Mouse (Mus musculus): ENCODE data around the gene Nxph4. TPM values are rescaled to one million over a fixed set of nuclear protein-coding genes. Genes with fewer than 3 reads are reported as not detected.

Gene Nxph4
- polyA plus RNA-seq, 1 experiment from 2014 or later: 78.8 TPM

DNA sequence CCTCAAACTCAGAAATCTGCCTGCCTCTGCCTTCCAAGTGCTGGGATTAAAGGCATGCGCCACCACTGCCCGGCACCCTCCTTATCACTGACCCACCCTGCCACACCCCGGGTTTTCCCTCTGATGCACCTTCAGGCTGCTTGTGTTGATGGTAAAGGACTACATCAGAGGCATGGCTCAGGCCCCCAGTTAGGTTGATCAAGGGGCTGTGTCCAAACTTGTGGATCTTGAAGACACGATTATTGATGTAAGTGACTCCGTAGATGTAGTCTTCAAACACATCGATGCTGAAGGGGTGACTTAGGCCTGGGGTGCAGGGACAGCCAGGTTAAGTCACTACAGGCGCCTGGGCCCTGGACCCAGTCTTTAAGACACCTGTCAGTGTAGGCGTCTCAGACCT is 7.2 kb upstream of the Nxph4 start:
- H3K9me3 ChIP-seq: no peaks in the 10 kb centered on the region
- no peaks in the 10 kb centered on the region for H3K27me3 ChIP-seq
- H3K36me3 ChIP-seq: peaks cover 83% of the 10 kb centered on the region
- no peak for ATAC-seq
- no peak overlapping the region for H3K9ac ChIP-seq (replicated peaks)
- H3K4me1 ChIP-seq (replicated peaks): peaks cover 21% of the 10 kb centered on the region
- WGBS: 97% methylated on average over 8 of the region's 8 CpGs
- no peak overlapping the region; the same call in 1 of the 2 replicates for H3K27ac ChIP-seq
- H3K4me2 ChIP-seq (replicated peaks): no peak overlapping the region
- H3K4me3 ChIP-seq (replicated peaks): no peak overlapping the region

DNA sequence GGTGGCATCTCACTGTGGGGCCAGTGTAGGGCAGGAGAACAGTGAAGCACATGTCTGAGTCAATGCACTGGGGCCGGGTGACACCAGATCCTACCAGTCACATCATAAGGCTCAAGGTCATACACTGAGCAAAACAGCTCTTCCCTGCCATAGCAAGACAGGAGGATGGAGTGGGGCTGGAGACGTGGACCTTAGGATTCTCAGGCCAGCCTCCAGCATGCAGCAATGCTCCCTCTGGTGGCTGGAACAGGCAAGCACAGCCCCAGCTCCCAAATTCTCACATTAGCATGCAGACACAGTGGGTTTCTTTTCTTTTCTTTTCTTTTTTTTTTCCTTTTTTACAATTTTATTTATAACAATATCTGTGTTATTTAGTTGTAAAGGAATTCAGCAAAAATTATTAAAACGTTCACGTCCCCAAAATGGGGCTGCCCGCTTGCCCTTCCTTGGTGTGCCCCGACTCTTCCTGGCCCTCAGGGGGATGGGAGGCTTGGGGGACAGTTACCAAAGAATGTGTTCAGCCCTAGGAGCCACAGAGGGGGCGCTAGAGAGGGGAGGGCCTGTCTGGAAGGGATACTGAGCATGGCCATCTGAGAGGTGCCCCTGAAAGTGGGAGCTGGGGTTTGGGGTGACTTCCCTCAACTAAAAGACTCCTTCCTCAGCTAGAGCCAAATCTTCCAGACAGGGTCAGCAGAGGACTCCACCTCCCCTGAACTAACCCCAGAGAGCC is 3.7 kb upstream of the Nxph4 start:
- WGBS: 22% methylated on average over 7 of the region's 7 CpGs
- peak; percentile 57 for ATAC-seq
- Histone ChIP-seq H3K4me2 (replicated peaks) (no peak overlapping the region), H3K36me3 (peaks cover 49% of the 10 kb centered on the region), H3K9me3 (no peaks in the 10 kb centered on the region), H3K9ac (replicated peaks) (no peak overlapping the region), H3K4me3 (replicated peaks) (no peak overlapping the region), H3K4me1 (replicated peaks) (peaks cover 56% of the 10 kb centered on the region), H3K27me3 (peaks cover 33% of the 10 kb centered on the region), H3K27ac (peak overlapping the region; percentile 67; the same call in 1 of the 2 replicates)

DNA sequence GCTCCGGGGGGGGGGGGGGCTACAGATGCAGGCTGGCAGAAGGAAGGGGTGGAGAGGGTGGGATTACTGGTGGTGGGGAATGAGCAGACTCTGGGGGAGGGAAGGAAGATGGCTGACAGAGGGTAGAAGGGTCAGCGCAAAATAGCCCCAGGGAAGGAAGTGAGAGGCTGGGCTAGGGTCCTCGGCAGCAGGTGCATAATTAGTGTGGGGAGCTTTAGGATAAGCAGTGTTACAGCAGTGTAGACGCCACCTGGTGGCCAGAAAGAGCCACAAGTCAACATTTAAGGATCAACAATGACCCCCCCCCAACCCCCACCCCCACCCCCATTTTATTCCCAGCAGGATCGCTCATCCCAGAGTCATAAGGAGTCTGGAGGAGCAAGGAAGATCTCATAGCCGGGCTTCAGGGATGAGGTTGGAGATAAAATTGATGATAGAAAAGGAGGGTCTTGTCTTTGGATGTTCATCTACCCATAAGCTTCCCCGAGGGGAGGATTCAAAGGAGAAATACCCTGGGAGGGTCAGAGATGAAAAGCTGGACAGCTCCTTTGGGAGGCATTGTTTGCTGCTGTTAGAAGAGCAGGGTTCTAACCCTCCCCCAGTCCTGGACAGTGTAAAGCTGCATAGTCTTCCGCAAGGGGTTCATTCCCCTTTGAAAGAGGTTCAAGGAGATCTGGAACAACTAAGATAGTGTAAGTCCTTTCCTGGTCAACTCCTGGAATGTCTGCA is 2.4 kb upstream of the Nxph4 start:
- Histone ChIP-seq H3K4me2 (replicated peaks) (peak overlapping the region; percentile 13), H3K36me3 (peaks cover 36% of the 10 kb centered on the region), H3K4me1 (replicated peaks) (peaks cover 54% of the 10 kb centered on the region), H3K27me3 (peaks cover 45% of the 10 kb centered on the region), H3K27ac (peak overlapping the region; percentile 74), H3K9me3 (no peaks in the 10 kb centered on the region), H3K9ac (replicated peaks) (no peak overlapping the region), H3K4me3 (replicated peaks) (no peak overlapping the region)
- ATAC-seq: peak; percentile 59
- WGBS: 6% methylated on average over 8 of the region's 8 CpGs

DNA sequence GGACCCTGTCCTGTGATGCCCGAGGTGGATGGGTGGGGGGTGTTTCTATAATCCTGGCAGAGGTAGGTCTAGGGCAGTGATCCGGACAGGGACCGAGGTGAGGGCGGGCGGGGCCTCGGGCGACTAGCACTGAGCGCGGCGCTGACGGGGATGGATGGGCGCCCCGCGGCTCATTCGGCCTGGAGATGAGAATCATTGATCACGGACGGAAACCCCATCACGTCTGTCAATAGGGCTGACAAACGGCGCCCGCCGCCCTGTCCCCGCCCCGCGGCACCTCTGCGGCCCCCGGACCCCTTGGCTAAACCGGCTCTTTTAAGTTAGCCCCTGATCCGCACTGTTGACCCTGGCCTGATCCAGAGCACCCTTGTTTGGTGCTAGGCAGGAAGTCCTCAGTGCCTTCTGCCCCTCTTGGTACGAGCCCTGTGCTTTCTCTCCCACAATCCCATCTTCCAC is 598 bp upstream of the Nxph4 start:
- Histone ChIP-seq H3K4me3 (replicated peaks) (peak overlapping the region; percentile 58), H3K36me3 (peaks cover 18% of the 10 kb centered on the region), H3K9ac (replicated peaks) (peak overlapping the region; percentile 80), H3K9me3 (no peaks in the 10 kb centered on the region), H3K27ac (peak overlapping the region; percentile 74), H3K4me2 (replicated peaks) (peak overlapping the region; percentile 78), H3K27me3 (peaks cover 63% of the 10 kb centered on the region), H3K4me1 (replicated peaks) (peaks cover 72% of the 10 kb centered on the region)
- ATAC-seq: 0 out of 2 replicates have a peak, but pooled peaks have one; percentile 7
- 1% methylated on average over 23 of the region's 30 CpGs for WGBS

DNA sequence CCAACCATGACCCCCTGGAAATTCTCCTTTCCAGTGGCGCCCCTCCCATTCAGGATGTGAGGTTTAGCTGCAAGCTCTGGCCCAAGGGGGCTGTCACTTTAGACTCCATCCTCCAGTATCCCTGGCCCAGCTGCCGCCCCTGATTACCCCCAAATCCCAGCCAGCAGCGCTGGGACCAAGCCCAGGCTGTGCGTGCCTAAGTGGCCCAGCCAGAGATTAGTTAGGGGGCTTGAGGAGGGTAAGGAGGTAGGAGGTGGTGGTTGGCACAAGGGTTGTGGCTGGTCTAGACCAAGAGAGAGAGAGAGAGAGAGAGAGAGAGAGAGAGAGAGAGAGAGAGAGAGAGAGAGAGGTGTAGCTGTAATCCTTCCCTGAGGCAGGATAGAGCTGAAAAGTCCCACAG is 2.8 kb downstream of the Nxph4 start:
- H3K4me2 ChIP-seq (replicated peaks): peak overlapping the region; percentile 78
- H3K27ac ChIP-seq: peak overlapping the region; percentile 83
- H3K27me3 ChIP-seq: peaks cover 97% of the 10 kb centered on the region
- peak overlapping the region; percentile 59 for H3K9ac ChIP-seq (replicated peaks)
- peak overlapping the region; percentile 58 for H3K4me3 ChIP-seq (replicated peaks)
- peak; percentile 8; the same call in 1 of the 2 replicates for ATAC-seq
- no peaks in the 10 kb centered on the region for H3K36me3 ChIP-seq
- peaks cover 95% of the 10 kb centered on the region for H3K4me1 ChIP-seq (replicated peaks)
- H3K9me3 ChIP-seq: no peaks in the 10 kb centered on the region
- WGBS: 2% methylated on average over 4 of the region's 4 CpGs

DNA sequence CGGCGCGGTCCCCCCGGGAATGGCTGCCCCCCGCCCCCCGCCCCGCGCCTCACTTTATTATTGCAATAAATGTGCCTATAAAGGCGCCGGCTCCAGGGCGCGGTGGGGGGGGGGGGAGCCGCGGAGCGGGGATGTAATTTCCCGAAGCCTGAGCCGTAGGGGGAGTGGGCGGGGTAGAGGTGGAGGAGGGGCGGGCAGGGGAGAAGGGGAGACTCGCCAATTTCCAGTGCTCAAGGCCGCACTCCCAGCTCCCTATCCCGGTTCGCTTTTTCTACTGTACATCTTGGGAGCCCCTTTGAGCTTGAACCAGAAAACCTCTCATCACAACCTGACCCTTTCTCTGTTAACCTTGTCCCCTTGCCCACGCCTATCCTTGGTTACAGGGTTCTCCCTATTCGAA is 3.4 kb downstream of the Nxph4 start:
- under 1% methylated on average over 24 of the region's 25 CpGs for WGBS
- H3K27ac ChIP-seq: peak overlapping the region; percentile 83
- H3K9me3 ChIP-seq: no peaks in the 10 kb centered on the region
- H3K4me2 ChIP-seq (replicated peaks): peak overlapping the region; percentile 78
- H3K27me3 ChIP-seq: peaks cover 100% of the 10 kb centered on the region
- no peaks in the 10 kb centered on the region for H3K36me3 ChIP-seq
- no peak for ATAC-seq
- H3K4me3 ChIP-seq (replicated peaks): peak overlapping the region; percentile 58
- H3K4me1 ChIP-seq (replicated peaks): peaks cover 95% of the 10 kb centered on the region
- H3K9ac ChIP-seq (replicated peaks): peak overlapping the region; percentile 59

DNA sequence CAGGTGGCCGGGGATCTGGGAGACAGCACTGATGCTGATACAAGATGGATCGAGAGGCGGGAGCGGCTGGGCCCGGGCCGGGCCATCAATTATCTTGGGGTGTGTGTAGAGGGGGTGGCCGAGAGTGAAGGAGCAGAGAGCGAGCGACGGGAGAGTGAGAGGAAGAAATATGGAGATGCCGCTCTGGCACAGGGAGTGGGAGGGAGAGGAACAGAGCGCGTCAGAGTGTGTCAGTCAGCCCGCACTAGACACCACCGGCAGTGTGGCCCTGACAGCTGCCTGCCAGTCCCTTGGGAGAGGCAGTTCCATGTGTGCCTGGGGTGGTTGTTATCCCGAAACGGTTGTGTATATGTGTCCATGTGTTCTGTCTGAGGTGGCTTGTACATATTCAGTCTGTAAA is 6.9 kb downstream of the Nxph4 start:
- peak overlapping the region; percentile 83 for H3K27ac ChIP-seq
- peak overlapping the region; percentile 21 for H3K4me3 ChIP-seq (replicated peaks)
- WGBS: 2% methylated on average over 17 of the region's 17 CpGs
- H3K36me3 ChIP-seq: no peaks in the 10 kb centered on the region
- H3K4me2 ChIP-seq (replicated peaks): peak overlapping the region; percentile 78
- H3K27me3 ChIP-seq: peaks cover 89% of the 10 kb centered on the region
- peak; percentile 21 for ATAC-seq
- H3K9me3 ChIP-seq: no peaks in the 10 kb centered on the region
- peaks cover 82% of the 10 kb centered on the region for H3K4me1 ChIP-seq (replicated peaks)
- peak overlapping the region; percentile 54 for H3K9ac ChIP-seq (replicated peaks)

DNA sequence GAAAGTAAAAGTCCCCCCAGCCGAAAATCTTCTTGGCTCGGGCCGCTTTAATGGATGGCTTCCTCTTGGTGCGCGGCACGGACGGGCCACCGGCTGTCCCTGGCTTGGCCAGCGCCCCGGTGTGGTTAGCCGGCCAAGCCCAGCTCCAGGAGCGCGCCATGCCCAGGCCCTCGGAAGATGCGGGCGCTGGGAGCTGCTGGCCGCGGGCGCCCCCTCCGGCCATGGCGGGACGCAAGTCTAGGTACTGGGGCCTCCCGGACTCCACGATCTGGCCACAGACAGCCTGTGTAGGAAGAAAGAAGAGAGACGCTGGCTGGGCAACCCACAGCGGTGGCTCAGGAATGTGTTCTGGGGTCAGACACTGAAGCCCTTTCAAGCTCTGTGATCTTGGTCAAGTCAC is 7.7 kb downstream of the Nxph4 start:
- Histone ChIP-seq H3K36me3 (no peaks in the 10 kb centered on the region), H3K27ac (peak overlapping the region; percentile 83), H3K4me2 (replicated peaks) (peak overlapping the region; percentile 78), H3K4me3 (replicated peaks) (peak overlapping the region; percentile 21), H3K9me3 (no peaks in the 10 kb centered on the region), H3K9ac (replicated peaks) (peak overlapping the region; percentile 54; the same call in 1 of the 2 replicates), H3K27me3 (peaks cover 81% of the 10 kb centered on the region), H3K4me1 (replicated peaks) (peaks cover 82% of the 10 kb centered on the region)
- ATAC-seq: no peak
- WGBS: under 1% methylated on average over 26 of the region's 26 CpGs

DNA sequence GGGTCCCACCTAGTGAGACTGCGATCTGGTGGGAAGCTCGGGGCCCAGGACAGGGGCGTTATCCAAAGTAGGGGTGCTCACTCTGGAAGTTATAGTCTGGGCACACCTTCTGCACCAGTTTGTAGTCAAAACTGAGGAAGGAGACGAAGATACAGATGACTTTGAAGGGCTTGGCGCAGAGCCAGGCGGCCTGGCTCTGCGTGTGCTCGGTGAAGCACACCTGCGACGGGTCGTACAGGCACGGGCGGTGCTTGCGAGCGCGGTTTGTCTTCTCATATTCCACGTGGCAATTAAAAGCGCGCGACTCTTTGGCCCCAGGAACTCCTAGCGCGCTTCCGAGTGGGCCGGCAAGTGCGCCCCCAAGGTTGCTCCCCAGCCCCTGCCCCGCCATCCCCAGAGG is 8.3 kb downstream of the Nxph4 start:
- WGBS: 2% methylated on average over 26 of the region's 26 CpGs
- no peak for ATAC-seq
- no peaks in the 10 kb centered on the region for H3K36me3 ChIP-seq
- H3K4me3 ChIP-seq (replicated peaks): peak overlapping the region; percentile 21
- peak overlapping the region; percentile 44 for H3K9ac ChIP-seq (replicated peaks)
- H3K9me3 ChIP-seq: no peaks in the 10 kb centered on the region
- H3K4me2 ChIP-seq (replicated peaks): peak overlapping the region; percentile 78
- peak overlapping the region; percentile 83; the same call in 1 of the 2 replicates for H3K27ac ChIP-seq
- H3K4me1 ChIP-seq (replicated peaks): peaks cover 82% of the 10 kb centered on the region
- H3K27me3 ChIP-seq: peaks cover 74% of the 10 kb centered on the region

DNA sequence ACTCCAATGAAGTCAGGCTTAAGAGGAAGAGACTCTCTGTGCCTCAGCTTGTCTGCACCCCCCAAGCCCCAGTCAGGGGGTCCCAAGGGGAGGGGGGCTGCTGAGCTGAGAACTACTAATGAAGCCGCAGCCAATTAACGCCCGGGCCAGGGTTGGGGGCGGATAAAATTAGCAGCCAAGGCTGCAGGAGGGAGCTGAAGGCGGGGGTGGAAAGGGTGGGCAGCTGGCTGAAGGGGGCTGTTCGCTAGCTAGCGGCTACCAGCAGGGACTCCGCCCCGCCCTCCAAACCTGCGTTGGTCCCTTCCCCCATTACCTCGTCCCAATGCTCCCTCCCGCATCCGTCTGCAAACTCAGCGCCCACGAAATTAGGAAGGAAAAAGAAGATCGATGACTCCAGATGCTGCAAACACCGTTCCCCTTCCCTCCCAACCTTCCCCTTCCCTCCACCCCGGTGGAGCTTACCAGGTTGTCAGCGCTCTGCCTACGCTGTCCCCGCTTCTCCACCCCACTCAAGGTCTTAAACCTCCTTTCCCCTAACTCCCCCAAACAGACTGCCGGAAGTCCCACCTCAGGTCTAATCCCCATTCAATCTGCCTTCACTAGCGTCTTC is 9.6 kb downstream of the Nxph4 start:
- Histone ChIP-seq H3K36me3 (0 out of 2 replicates have a peak, but pooled peaks cover 4% of the 10 kb centered on the region), H3K4me3 (replicated peaks) (peak overlapping the region; percentile 21), H3K9ac (replicated peaks) (peak overlapping the region; percentile 32), H3K4me2 (replicated peaks) (peak overlapping the region; percentile 78), H3K27me3 (peaks cover 69% of the 10 kb centered on the region), H3K9me3 (no peaks in the 10 kb centered on the region), H3K27ac (peak overlapping the region; percentile 27), H3K4me1 (replicated peaks) (peaks cover 76% of the 10 kb centered on the region)
- 1% methylated on average over 23 of the region's 23 CpGs for WGBS
- ATAC-seq: no peak

DNA sequence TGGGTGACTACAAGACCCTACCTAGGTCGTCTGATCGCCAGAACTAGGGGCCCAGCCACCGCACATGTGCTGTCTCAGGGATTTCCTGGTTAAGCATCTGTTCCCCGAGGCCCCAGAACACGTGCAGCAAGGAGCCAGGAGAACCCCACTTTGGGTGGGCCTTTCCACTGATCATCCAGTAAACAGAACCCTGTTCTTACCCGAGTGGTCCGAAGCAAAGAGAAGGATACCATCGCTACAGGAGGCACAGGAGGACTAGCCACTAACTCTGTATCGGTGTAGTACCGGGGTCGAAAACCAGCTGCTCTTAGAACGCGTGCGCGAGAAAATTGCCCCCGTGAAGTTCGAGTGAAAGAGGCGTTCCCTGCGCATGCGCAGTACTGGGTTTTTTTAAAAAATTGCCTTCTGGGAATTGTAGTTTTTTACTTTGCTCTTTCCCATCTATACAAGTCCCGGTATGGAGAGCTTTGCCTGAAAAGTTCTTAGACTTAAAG is 12.2 kb downstream of the Nxph4 start, which contains the start of gene Shmt2:
Gene Shmt2 (minus strand): TSS at position 357 of the 494 bp plus-strand sequence.
- H3K9me3 ChIP-seq: no peaks in the 10 kb centered on the region
- H3K4me3 ChIP-seq (replicated peaks): peak within 1 kb of the TSS; percentile 54
- under 1% methylated on average over 21 of the region's 21 CpGs for WGBS
- peaks cover 55% of the 10 kb centered on the region for H3K4me1 ChIP-seq (replicated peaks)
- no peak within 1 kb of the TSS for H3K27ac ChIP-seq
- H3K4me2 ChIP-seq (replicated peaks): peak within 1 kb of the TSS; percentile 85
- peaks cover 60% of the 10 kb centered on the region for H3K27me3 ChIP-seq
- peak; percentile 65 for ATAC-seq
- H3K9ac ChIP-seq (replicated peaks): peak within 1 kb of the TSS; percentile 68
- peaks cover 22% of the 10 kb centered on the region for H3K36me3 ChIP-seq
